Mouse (Mus musculus) MEL (cell line): ENCODE data around the gene Ddx41. TPM values are rescaled to one million over a fixed set of nuclear protein-coding genes. Genes with fewer than 3 reads are reported as not detected.

Experiments
- DNase-seq: peaks from one replicate; pipeline ENCODE4 v3.0.0; 2011; ENCODE audit warnings: low read depth, low spot score
- H3K27ac ChIP-seq: 2 replicates; pipeline ENCODE4 v1.5.1; 2012; ENCODE audit warnings: low read depth, mild to moderate bottlenecking, control low read depth, low read length, moderate library complexity; ENCODE audit not compliant: control insufficient read depth
- H3K27me3 ChIP-seq, 2 experiments: fragments of 150-350 bp in 1 of 2; sonication (generic) in 1 of 2; 2 replicates each; pipeline ENCODE4 v1.6.1; 2012; ENCODE audit warnings: low read length in 2 of 2, mild to moderate bottlenecking in 2 of 2, improper control_type of control experiment in 1 of 2, moderate library complexity in 1 of 2; ENCODE audit not compliant: insufficient read depth in 2 of 2, control insufficient read depth in 1 of 2
- H3K36me3 ChIP-seq, 2 experiments: 2 replicates each; pipeline ENCODE4 v1.6.1; 2012 to 2014; ENCODE audit warnings: low read length in 2 of 2, improper control_type of control experiment in 1 of 2, inconsistent platforms in 1 of 2, mild to moderate bottlenecking in 1 of 2; ENCODE audit not compliant: insufficient read depth in 2 of 2, control insufficient read depth in 1 of 2
- H3K4me1 ChIP-seq, 2 experiments: fragments of 150-350 bp in 1 of 2; sonication (generic) in 1 of 2; 2 replicates each; pipeline ENCODE4 v1.6.1; 2012; ENCODE audit warnings: low read length in 2 of 2, improper control_type of control experiment in 1 of 2, mild to moderate bottlenecking in 1 of 2; ENCODE audit not compliant: insufficient read depth in 2 of 2, control insufficient read depth in 1 of 2
- H3K4me3 ChIP-seq, 2 experiments: fragments of 150-350 bp in 1 of 2; sonication (generic) in 1 of 2; 2 replicates each; pipeline ENCODE4 v1.5.1; 2012; ENCODE audit warnings: low read depth in 2 of 2, low read length in 2 of 2, mild to moderate bottlenecking in 2 of 2, moderate library complexity in 2 of 2, control low read depth in 1 of 2, improper control_type of control experiment in 1 of 2; ENCODE audit not compliant: control insufficient read depth in 1 of 2, insufficient read depth in 1 of 2
- H3K79me2 ChIP-seq: 2 replicates; pipeline ENCODE4 v1.6.1; 2012; ENCODE audit warnings: mild to moderate bottlenecking, low read length, moderate library complexity; ENCODE audit not compliant: control insufficient read depth, poor library complexity, insufficient read depth
- H3K9ac ChIP-seq: 2 replicates; pipeline ENCODE4 v1.6.1; 2012; ENCODE audit warnings: low read depth, mild to moderate bottlenecking, control low read depth, low read length, moderate library complexity; ENCODE audit not compliant: control insufficient read depth, poor library complexity, severe bottlenecking
- H3K9me3 ChIP-seq: fragments of 150-350 bp; sonication (generic); replicated peaks from 2 replicates; pipeline ENCODE4 v1.6.1; 2012; ENCODE audit warnings: mild to moderate bottlenecking, low read length, improper control_type of control experiment, moderate library complexity; ENCODE audit not compliant: insufficient read depth
- BHLHE40 ChIP-seq: IDR thresholded peaks from 2 replicates; pipeline ENCODE4 v1.6.1; 2012; ENCODE audit warnings: low read depth, mild to moderate bottlenecking, inconsistent platforms, low read length, improper control_type of control experiment, borderline replicate concordance
- CHD1 ChIP-seq: IDR thresholded peaks from 2 replicates; pipeline ENCODE4 v1.6.1; 2012; ENCODE audit warnings: low read depth, mild to moderate bottlenecking, inconsistent platforms, low read length, improper control_type of control experiment
- ELF1 ChIP-seq: IDR thresholded peaks from 2 replicates; pipeline ENCODE4 v1.6.1; 2014; ENCODE audit warnings: low read depth, mild to moderate bottlenecking, inconsistent platforms, low read length, improper control_type of control experiment, moderate library complexity
- ETS1 ChIP-seq: IDR thresholded peaks from 2 replicates; pipeline ENCODE4 v1.6.1; 2012; ENCODE audit warnings: low read depth, mild to moderate bottlenecking, inconsistent platforms, low read length, improper control_type of control experiment, moderate library complexity
- GABPA ChIP-seq: IDR thresholded peaks from 2 replicates; pipeline ENCODE4 v1.6.1; 2012; ENCODE audit warnings: low read depth, mild to moderate bottlenecking, inconsistent platforms, low read length, improper control_type of control experiment, moderate library complexity
- GATA1 ChIP-seq: IDR thresholded peaks from 2 replicates; pipeline ENCODE4 v1.6.1; 2011; ENCODE audit warnings: low read depth, low read length, improper control_type of control experiment
- HCFC1 ChIP-seq: IDR thresholded peaks from 2 replicates; pipeline ENCODE4 v1.6.1; 2012; ENCODE audit warnings: low read depth, mild to moderate bottlenecking, inconsistent platforms, low read length, improper control_type of control experiment, moderate library complexity
- JUND ChIP-seq: IDR thresholded peaks from 2 replicates; pipeline ENCODE4 v1.6.1; 2011; ENCODE audit warnings: low read depth, mild to moderate bottlenecking, improper control_type of control experiment, low read length
- MAFK ChIP-seq: IDR thresholded peaks from 2 replicates; pipeline ENCODE4 v1.6.1; 2011; ENCODE audit warnings: low read depth, mild to moderate bottlenecking, low read length, improper control_type of control experiment, borderline replicate concordance
- MAZ ChIP-seq: IDR thresholded peaks from 2 replicates; pipeline ENCODE4 v1.6.1; 2012; ENCODE audit warnings: low read depth, mild to moderate bottlenecking, inconsistent platforms, low read length, improper control_type of control experiment
- MYC ChIP-seq: IDR thresholded peaks from 2 replicates; pipeline ENCODE4 v1.6.1; 2011; ENCODE audit warnings: low read depth, mild to moderate bottlenecking, low read length, improper control_type of control experiment, moderate library complexity
- NELFE ChIP-seq: IDR thresholded peaks from 2 replicates; pipeline ENCODE4 v1.6.1; 2011; ENCODE audit warnings: low read depth, low read length, improper control_type of control experiment
- NRF1 ChIP-seq: IDR thresholded peaks from 2 replicates; pipeline ENCODE4 v1.6.1; 2014; ENCODE audit warnings: low read depth, mild to moderate bottlenecking, inconsistent platforms, low read length, improper control_type of control experiment, moderate library complexity; ENCODE audit not compliant: poor library complexity, insufficient read depth, severe bottlenecking
- POLR2A ChIP-seq, 2 experiments: IDR thresholded peaks; 2 replicates each; pipeline ENCODE4 v1.6.1; 2011 to 2012; ENCODE audit warnings: low read length in 2 of 2, mild to moderate bottlenecking in 2 of 2, control low read depth in 1 of 2, improper control_type of control experiment in 1 of 2, low read depth in 1 of 2, moderate library complexity in 1 of 2; ENCODE audit not compliant: control insufficient read depth in 1 of 2, insufficient read depth in 1 of 2, poor library complexity in 1 of 2
- POLR2AphosphoS5 ChIP-seq: IDR thresholded peaks from 2 replicates; pipeline ENCODE4 v1.6.1; 2012; ENCODE audit warnings: low read depth, borderline replicate concordance, mild to moderate bottlenecking, inconsistent platforms, low read length, moderate library complexity, mixed read lengths
- RAD21 ChIP-seq: IDR thresholded peaks from 2 replicates; pipeline ENCODE4 v1.6.1; 2011; ENCODE audit warnings: mild to moderate bottlenecking, low read depth, low read length, improper control_type of control experiment
- SMC3 ChIP-seq: IDR thresholded peaks from 2 replicates; pipeline ENCODE4 v1.6.1; 2011; ENCODE audit warnings: low read depth, low read length, improper control_type of control experiment
- TAL1 ChIP-seq: IDR thresholded peaks from 2 replicates; pipeline ENCODE4 v1.6.1; 2012; ENCODE audit warnings: mild to moderate bottlenecking, inconsistent platforms, low read length, moderate library complexity, mixed read lengths
- TBP ChIP-seq: IDR thresholded peaks from 2 replicates; pipeline ENCODE4 v1.8.0; 2011; ENCODE audit warnings: low read depth, low read length, improper control_type of control experiment
- UBTF ChIP-seq: IDR thresholded peaks from 2 replicates; pipeline ENCODE4 v1.6.1; 2012; ENCODE audit warnings: low read depth, mild to moderate bottlenecking, inconsistent platforms, low read length, improper control_type of control experiment, moderate library complexity, borderline replicate concordance; ENCODE audit not compliant: insufficient read depth
- USF1 ChIP-seq: IDR thresholded peaks from 2 replicates; pipeline ENCODE4 v1.6.1; 2014; ENCODE audit warnings: low read depth, mild to moderate bottlenecking, inconsistent platforms, low read length, improper control_type of control experiment, moderate library complexity
- USF2 ChIP-seq, 2 experiments: IDR thresholded peaks; 2 replicates each; pipeline ENCODE4 v1.6.1; 2011 to 2012; ENCODE audit warnings: improper control_type of control experiment in 2 of 2, low read length in 2 of 2, borderline replicate concordance in 1 of 2, inconsistent platforms in 1 of 2, low read depth in 1 of 2, mild to moderate bottlenecking in 1 of 2; ENCODE audit not compliant: insufficient read depth in 1 of 2
- ZMIZ1 ChIP-seq: IDR thresholded peaks from 2 replicates; pipeline ENCODE4 v1.6.1; 2012; ENCODE audit warnings: low read depth, mild to moderate bottlenecking, inconsistent platforms, low read length, improper control_type of control experiment, moderate library complexity
- ZNF384 ChIP-seq: IDR thresholded peaks from 2 replicates; pipeline ENCODE4 v1.6.1; 2012; ENCODE audit warnings: low read depth, mild to moderate bottlenecking, inconsistent platforms, low read length, improper control_type of control experiment
- polyA plus RNA-seq, 2 experiments: library from polyadenylated mRNA; stranded (reverse) in 1 of 2; unstranded in 1 of 2; fragments of >175 nt in 1 of 2; fragments of >200 nt in 1 of 2; gene quantifications; 2 replicates each; pipeline versions ENCODE4 v1.2.1 to v1.2.4; 2012; ENCODE audit warnings: low replicate concordance in 2 of 2, low read depth in 1 of 2; ENCODE audit not compliant: insufficient read length in 2 of 2, insufficient read depth in 1 of 2, missing spikeins in 1 of 2
- total RNA-seq: library from RNA; depleted of rRNA; stranded (reverse); fragments of 300-350 nt; gene quantifications from 2 replicates; pipeline ENCODE4 v1.2.3, GENCODE M21; 2012

Ddx41 gene
- total and polyA plus RNA-seq, 3 experiments = 58.5 to 88.8 TPM; not detected in 1

GRCm38 (mm10) chr13:55557499-55557898 is 21.0 kb upstream of the Ddx41 start:
- H3K79me2 ChIP-seq = no peaks in the 10 kb centered on the region
- H3K9me3 ChIP-seq = no peaks in the 10 kb centered on the region
- H3K36me3 ChIP-seq = peaks cover 0 to 1% of the 10 kb centered on the region in 2 experiments; a peak in 1 of 4 replicates
- no peaks in the 10 kb centered on the region for H3K4me1 ChIP-seq
- H3K9ac ChIP-seq = no peak overlapping the region
- no peak for DNase-seq
- H3K4me3 ChIP-seq = no peak overlapping the region
- no peaks in the 10 kb centered on the region for H3K27me3 ChIP-seq
- H3K27ac ChIP-seq = no peak overlapping the region
- no peak for TF ChIP-seq UBTF
- TF ChIP-seq CHD1 = no peak
- no peak for TF ChIP-seq POLR2AphosphoS5
- no peak for TF ChIP-seq GATA1
- TF ChIP-seq USF1 = no peak
- no peak for TF ChIP-seq NRF1
- TF ChIP-seq ZMIZ1 = no peak
- TF ChIP-seq POLR2A (IDR thresholded peaks at IDR 0.05; ENCODE audit: control insufficient read depth in 1 of 2, insufficient read depth in 1 of 2, low read depth in 1 of 2, low read length in 2 of 2, poor library complexity in 1 of 2) = no peak
- no peak for TF ChIP-seq TBP
- no peak for TF ChIP-seq TAL1
- TF ChIP-seq NELFE = no peak
- no peak for TF ChIP-seq SMC3
- TF ChIP-seq MAFK = no peak
- no peak for TF ChIP-seq HCFC1
- no peak for TF ChIP-seq ZNF384
- no peak for TF ChIP-seq MAZ
- TF ChIP-seq, all 39 proteins: peak for 0

- no peaks in the 10 kb centered on the region for H3K4me1 ChIP-seq
- H3K79me2 ChIP-seq = no peaks in the 10 kb centered on the region
- no peak overlapping the region for H3K4me3 ChIP-seq
- H3K9ac ChIP-seq = no peak overlapping the region
- H3K36me3 ChIP-seq = no peaks in the 10 kb centered on the region; a peak in 1 of 4 replicates
- no peaks in the 10 kb centered on the region for H3K27me3 ChIP-seq
- H3K9me3 ChIP-seq = no peaks in the 10 kb centered on the region
- H3K27ac ChIP-seq = no peak overlapping the region
- DNase-seq = no peak
- no peak for TF ChIP-seq NELFE
- TF ChIP-seq GABPA = no peak
- no peak for TF ChIP-seq USF2 (IDR thresholded peaks at IDR 0.05; ENCODE audit: borderline replicate concordance in 1 of 2, insufficient read depth in 1 of 2, low read depth in 1 of 2, low read length in 2 of 2)
- TF ChIP-seq ELF1 = no peak
- no peak for TF ChIP-seq ZNF384
- TF ChIP-seq POLR2A (IDR thresholded peaks at IDR 0.05; ENCODE audit: control insufficient read depth in 1 of 2, insufficient read depth in 1 of 2, low read depth in 1 of 2, low read length in 2 of 2, poor library complexity in 1 of 2) = no peak
- TF ChIP-seq USF1 = no peak
- TF ChIP-seq TAL1 = no peak
- no peak for TF ChIP-seq GATA1
- no peak for TF ChIP-seq RAD21
- TF ChIP-seq MYC = no peak
- TF ChIP-seq JUND = no peak
- no peak for TF ChIP-seq POLR2AphosphoS5
- TF ChIP-seq NRF1 = no peak
- TF ChIP-seq ZMIZ1 = no peak
- no peak for TF ChIP-seq MAZ
- TF ChIP-seq ETS1 = no peak
- no peak for TF ChIP-seq BHLHE40
These were observed 19.5 kb upstream of the Ddx41 start for GRCm38 (mm10) chr13:55555921-55556320.
